Mouse (Mus musculus) CH12.LX (cell line): ENCODE measurements around the gene Sgpl1.

Experiments used
- CTCF ChIP-seq, 2 experiments: IDR thresholded peaks in 1 of 2; conservative IDR thresholded peaks in 1 of 2; 2 replicates each; pipeline ENCODE4 v1.5.1; 2011 to 2012; ENCODE audit warnings: low read depth in 2 of 2, low read length in 2 of 2, improper control_type of control experiment in 1 of 2, inconsistent platforms in 1 of 2, mild to moderate bottlenecking in 1 of 2, moderate library complexity in 1 of 2
- EP300 ChIP-seq: IDR thresholded peaks from 2 replicates; pipeline ENCODE4 v1.6.1; 2011; ENCODE audit warnings: low read length, improper control_type of control experiment
- POLR2A ChIP-seq: IDR thresholded peaks from 2 replicates; pipeline ENCODE4 v1.6.1; 2011; ENCODE audit warnings: low read depth, mild to moderate bottlenecking, improper control_type of control experiment, low read length
- RCOR1 ChIP-seq: conservative IDR thresholded peaks from 2 replicates; pipeline ENCODE4 v1.6.1; 2012; ENCODE audit warnings: low read depth, mild to moderate bottlenecking, inconsistent platforms, low read length, improper control_type of control experiment

DNA sequence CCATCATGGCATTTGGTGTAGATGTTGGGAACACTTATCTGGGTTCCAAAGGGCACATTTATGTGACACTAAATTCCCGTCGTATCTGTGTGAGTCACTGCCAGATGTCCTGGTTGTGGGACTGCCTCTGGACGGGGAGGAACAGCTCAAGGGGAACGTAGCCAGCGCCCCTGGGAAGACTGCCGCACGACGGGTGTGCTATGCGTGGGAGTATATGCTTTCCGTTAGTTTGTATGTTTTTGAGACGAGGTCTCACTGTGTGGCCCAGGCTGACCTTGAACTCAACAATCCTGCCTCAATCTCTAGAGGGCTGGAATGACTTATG is 66.6 kb downstream of the Sgpl1 start:
- TF ChIP-seq RCOR1 (no peak), EP300 (no peak), POLR2A (no peak), CTCF (conservative IDR thresholded peaks at IDR 0.05 in 1 of 2, IDR thresholded peaks at IDR 0.05 in 1 of 2; ENCODE audit: low read depth in 2 of 2, low read length in 2 of 2) (no peak)
